Mouse (Mus musculus) G1E (cell line): ENCODE measurements at regions not wholly inside any gene's neighbourhood (a gene's known extent, or its start where the extent isn't known, plus 50 kb on each side); places are given as distances from the start of the nearest gene placed in this dataset.
"Not testable (repeated sequence)": the region's sequence is repeated elsewhere in the genome, so short reads cannot be mapped to it uniquely, and the experiment has no call there.

ENCODE experiments used
- ATAC-seq: 2 replicates; pipeline ENCODE4 v1.8.0; 2016; ENCODE audit warnings: mild to moderate bottlenecking; ENCODE audit not compliant: insufficient number of reproducible peaks, poor library complexity, low FRiP score, severe bottlenecking; ENCODE audit errors: extremely low read depth
- DNase-seq: peaks from one replicate; pipeline ENCODE4 v3.0.0; 2012; ENCODE audit warnings: low spot score
- H3K27me3 ChIP-seq: 2 replicates; pipeline ENCODE4 v1.6.1; 2012; ENCODE audit warnings: mild to moderate bottlenecking, low read length, inconsistent platforms; ENCODE audit not compliant: insufficient read depth
- H3K36me3 ChIP-seq: replicated peaks from 2 replicates; pipeline ENCODE3; 2012; ENCODE audit warnings: mild to moderate bottlenecking, inconsistent platforms
- H3K4me1 ChIP-seq: 2 replicates; pipeline ENCODE4 v1.6.1; 2012; ENCODE audit warnings: low read depth, low read length, inconsistent platforms, mixed read lengths; ENCODE audit not compliant: insufficient read depth
- H3K4me3 ChIP-seq: 2 replicates; pipeline ENCODE4 v1.5.1; 2012; ENCODE audit warnings: low read depth, mild to moderate bottlenecking, inconsistent platforms, low read length, moderate library complexity, mixed read lengths
- H3K9me3 ChIP-seq: replicated peaks from 2 replicates; pipeline ENCODE4 v1.6.1; 2012; ENCODE audit warnings: inconsistent platforms
- CTCF ChIP-seq: IDR thresholded peaks from 2 replicates; pipeline ENCODE4 v1.5.1; 2012; ENCODE audit warnings: low read depth, low read length, inconsistent platforms, mixed read lengths
- GATA1 ChIP-seq: IDR thresholded peaks from 2 replicates; pipeline ENCODE4 v1.6.1; 2012; ENCODE audit warnings: borderline replicate concordance, low read length, inconsistent platforms, mixed read lengths
- GATA2 ChIP-seq: IDR thresholded peaks from 2 replicates; pipeline ENCODE4 v1.6.1; 2012; ENCODE audit warnings: low read depth, low read length, inconsistent platforms, borderline replicate concordance
- POLR2AphosphoS5 ChIP-seq: IDR thresholded peaks from 2 replicates; pipeline ENCODE4 v1.6.1; 2012; ENCODE audit warnings: low read depth, low read length, inconsistent platforms; ENCODE audit not compliant: insufficient replicate concordance
- TAL1 ChIP-seq: conservative IDR thresholded peaks from 2 replicates; pipeline ENCODE4 v1.6.1; 2012; ENCODE audit warnings: low read depth, low read length, inconsistent platforms, mixed read lengths

GRCm38 (mm10) chr4:55253769-55254168, 96.1 kb upstream of the Rad23b start:
- Histone ChIP-seq H3K4me3 (no peak overlapping the region), H3K9me3 (peaks cover 22% of the 10 kb centered on the region), H3K4me1 (no peaks in the 10 kb centered on the region), H3K27me3 (no peaks in the 10 kb centered on the region), H3K36me3 (no peaks in the 10 kb centered on the region)
- DNase-seq (no peak), ATAC-seq (no peak)
- no peak for TF ChIP-seq CTCF
- no peak for TF ChIP-seq POLR2AphosphoS5
- no peak for TF ChIP-seq TAL1
- TF ChIP-seq GATA1: no peak
- no peak for TF ChIP-seq GATA2

GRCm38 (mm10) chr4:55271965-55272630, 77.7 kb upstream of the Rad23b start:
- no peaks in the 10 kb centered on the region for H3K36me3 ChIP-seq
- peaks cover 6% of the 10 kb centered on the region for H3K9me3 ChIP-seq
- no peak overlapping the region for H3K4me3 ChIP-seq
- TF ChIP-seq GATA2: no peak
- no peak for TF ChIP-seq CTCF
- TF ChIP-seq GATA1: no peak
- no peak for TF ChIP-seq POLR2AphosphoS5
- TF ChIP-seq TAL1: no peak
- no peaks in the 10 kb centered on the region for H3K4me1 ChIP-seq
- DNase-seq (no peak), ATAC-seq (no peak)
- no peaks in the 10 kb centered on the region for H3K27me3 ChIP-seq

- H3K27me3 ChIP-seq: no peaks in the 10 kb centered on the region
- DNase-seq (no peak), ATAC-seq (no peak)
- H3K9me3 ChIP-seq: peaks cover 11% of the 10 kb centered on the region
- TF ChIP-seq CTCF: no peak
- TF ChIP-seq POLR2AphosphoS5: no peak
- no peak for TF ChIP-seq GATA1
- TF ChIP-seq TAL1: no peak
- TF ChIP-seq GATA2: no peak
- H3K4me3 ChIP-seq: no peak overlapping the region
- no peaks in the 10 kb centered on the region for H3K4me1 ChIP-seq
- H3K36me3 ChIP-seq: no peaks in the 10 kb centered on the region
Observed at GRCm38 (mm10) chr4:55276300-55276952, 73.4 kb upstream of the Rad23b start.

- not testable (repeated sequence) for H3K9me3 ChIP-seq
Observed at GRCm38 (mm10) chr4:55279351-55279750, 70.5 kb upstream of the Rad23b start.

GRCm38 (mm10) chr4:55280706-55281105, 69.1 kb upstream of the Rad23b start:
- Histone ChIP-seq H3K4me3 (no peak overlapping the region), H3K4me1 (no peaks in the 10 kb centered on the region), H3K9me3 (peaks cover 7% of the 10 kb centered on the region), H3K27me3 (no peaks in the 10 kb centered on the region), H3K36me3 (no peaks in the 10 kb centered on the region)
- DNase-seq (no peak), ATAC-seq (no peak; the same call in 1 of the 2 replicates)
- TF ChIP-seq TAL1 (no peak), POLR2AphosphoS5 (no peak), GATA2 (no peak), CTCF (no peak), GATA1 (no peak)

More at GRCm38 (mm10) chr4:55279351-55279750, 70.5 kb upstream of the Rad23b start:
- H3K4me3 ChIP-seq, H3K36me3 ChIP-seq, ATAC-seq, H3K27me3 ChIP-seq, DNase-seq, H3K4me1 ChIP-seq: not testable (repeated sequence)

GRCm38 (mm10) chr4:55281486-55282096, 68.3 kb upstream of the Rad23b start:
- H3K36me3 ChIP-seq: no peaks in the 10 kb centered on the region
- TF ChIP-seq TAL1 (no peak), CTCF (no peak), GATA2 (no peak), GATA1 (no peak), POLR2AphosphoS5 (no peak)
- DNase-seq: no peak
- H3K27me3 ChIP-seq: no peaks in the 10 kb centered on the region
- no peak overlapping the region for H3K4me3 ChIP-seq
- H3K9me3 ChIP-seq: peaks cover 5% of the 10 kb centered on the region
- no peak for ATAC-seq
- no peaks in the 10 kb centered on the region for H3K4me1 ChIP-seq
